Mouse (Mus musculus): Measurements from ENCODE around the gene Mtfr2.

DNA sequence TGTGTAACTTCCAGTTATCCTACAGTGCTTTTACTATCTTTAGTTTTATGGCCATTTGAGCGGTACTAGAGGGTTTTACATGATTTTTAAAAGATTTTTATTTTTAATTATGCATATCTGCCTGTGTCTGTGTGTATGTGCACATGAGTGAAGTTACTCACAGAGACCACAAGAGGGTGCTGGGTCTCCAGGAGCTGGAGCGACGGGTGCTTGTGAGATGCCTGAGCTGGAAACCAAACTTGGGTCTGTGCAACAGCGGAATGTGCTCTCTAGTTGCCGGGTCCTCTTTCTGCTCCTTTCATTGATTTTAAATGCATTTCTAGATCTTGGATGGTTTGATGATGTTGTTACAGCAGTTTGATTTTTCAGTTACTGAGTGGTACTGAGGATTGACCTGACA, 24.5 kb downstream of the Mtfr2 start:
- TF ChIP-seq CTCF (IDR thresholded peaks at IDR 0.05; ENCODE audit: extremely low read depth, insufficient read depth, low read length) (no peak), POLR2A (IDR thresholded peaks at IDR 0.05; ENCODE audit: extremely low read depth, insufficient read depth, low read length) (no peak)
